Mouse (Mus musculus): ENCODE results near the gene Smdt1.
"Not testable (repeated sequence)": the region's sequence is repeated elsewhere in the genome, so short reads cannot be mapped to it uniquely, and the experiment has no call there.

Gene Smdt1

GRCm38 (mm10) chr15:82368851-82369250, 30.1 kb downstream of the Smdt1 start:
- no peak for DNase-seq (ENCODE audit: extremely low spot score, low spot score)

GRCm38 (mm10) chr15:82372446-82372845, 33.7 kb downstream of the Smdt1 start:
- DNase-seq (ENCODE audit: extremely low spot score, low spot score) = no peak

DNA sequence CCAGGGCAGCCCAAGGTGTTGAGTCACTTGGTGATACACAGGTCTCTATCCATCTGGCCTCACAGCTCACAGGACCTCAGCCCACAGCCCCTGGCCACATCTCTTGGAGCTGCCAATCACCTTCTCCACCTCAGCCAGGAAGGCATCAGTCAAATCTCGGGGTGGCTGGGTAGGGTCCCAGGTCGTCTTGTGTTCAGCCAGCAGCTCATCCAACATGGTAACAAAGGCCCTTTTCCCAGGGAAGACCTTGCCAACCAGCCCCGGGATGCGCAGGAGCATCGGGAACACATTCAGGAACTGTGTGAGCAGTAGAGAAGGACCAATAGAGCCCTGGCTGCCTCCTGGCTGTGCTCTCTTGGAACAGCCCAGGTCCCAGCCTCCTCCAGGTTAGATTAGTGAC, 34.2 kb downstream of the Smdt1 start:
- no peak for DNase-seq (ENCODE audit: extremely low spot score, low spot score)

DNA sequence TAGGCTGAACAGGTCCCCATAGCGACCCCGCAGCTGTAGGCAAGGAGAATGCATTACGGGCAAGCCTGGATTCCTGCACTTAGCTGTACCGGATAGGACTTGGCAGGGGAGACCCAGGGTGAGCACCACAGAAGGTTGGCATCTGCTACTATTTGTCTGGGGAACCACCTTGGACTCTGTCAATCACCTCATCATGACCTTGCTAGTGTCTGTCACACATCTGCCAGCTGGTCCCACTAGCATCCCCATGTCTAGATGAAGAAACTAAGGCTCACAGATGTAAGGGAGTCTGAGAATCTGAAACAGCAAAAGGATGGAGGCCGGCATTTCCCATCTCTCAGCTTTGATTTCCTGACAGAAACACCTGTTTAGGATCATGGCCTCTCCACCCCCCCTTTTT, 35.7 kb downstream of the Smdt1 start:
- no peak for DNase-seq (ENCODE audit: extremely low spot score, low spot score)

GRCm38 (mm10) chr15:82375855-82376254, 37.1 kb downstream of the Smdt1 start:
- no peak for DNase-seq (ENCODE audit: extremely low spot score, low spot score)

- no peak for DNase-seq (ENCODE audit: extremely low spot score, low spot score)
Measured at GRCm38 (mm10) chr15:82376393-82377138, 37.8 kb downstream of the Smdt1 start.

- no peak for DNase-seq (ENCODE audit: extremely low spot score, low spot score)
Measured at GRCm38 (mm10) chr15:82377701-82378100, 38.9 kb downstream of the Smdt1 start.

DNA sequence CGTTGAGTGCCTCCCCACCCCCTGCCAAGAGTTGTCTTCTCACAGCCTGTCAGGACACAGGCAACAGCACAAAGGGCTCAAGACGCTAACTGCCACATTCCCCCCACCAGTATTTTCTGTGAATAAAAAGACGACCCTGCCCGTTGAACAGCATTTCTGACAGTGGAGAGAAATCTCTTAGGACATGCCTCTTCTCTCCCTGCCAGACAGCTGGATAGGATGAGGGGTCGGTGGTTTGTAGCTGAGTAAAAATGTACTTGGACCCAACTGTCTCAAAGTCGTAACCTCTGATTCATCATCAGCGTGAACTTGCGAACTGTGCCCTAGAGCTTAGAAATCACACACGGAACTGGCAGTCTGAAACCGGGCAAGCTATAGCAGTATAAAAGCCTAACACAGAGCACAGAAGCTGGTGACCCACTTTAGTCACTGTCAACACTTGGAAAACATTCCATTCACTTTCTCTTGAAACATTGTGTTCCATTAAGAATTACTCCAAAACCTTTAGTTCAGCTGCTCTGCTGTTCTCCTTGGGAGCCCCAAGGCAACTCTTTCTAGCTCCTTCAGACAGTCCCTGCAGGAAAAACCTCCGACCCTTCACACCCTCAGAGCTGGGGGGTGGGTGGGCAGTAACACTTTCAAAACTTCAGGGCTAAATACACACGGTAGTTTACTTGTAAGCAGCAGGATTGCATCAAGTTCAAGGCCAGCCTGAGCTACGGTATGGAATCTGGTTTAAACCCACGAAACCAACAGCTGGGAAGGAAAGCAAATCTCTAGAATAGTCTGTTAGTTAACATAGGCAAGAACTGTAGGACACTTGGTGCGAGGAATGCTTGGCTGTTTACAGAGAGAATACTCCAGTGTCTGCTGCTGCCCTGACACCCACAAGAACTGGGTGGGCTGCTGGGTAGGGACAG, 39.8 kb downstream of the Smdt1 start:
- DNase-seq (ENCODE audit: extremely low spot score, low spot score) = no peak

- DNase-seq (ENCODE audit: extremely low spot score, low spot score) = no peak
Measured at GRCm38 (mm10) chr15:82379511-82379870, 40.7 kb downstream of the Smdt1 start.

- peak; percentile 69 for DNase-seq (ENCODE audit: extremely low spot score, low spot score)
Measured at GRCm38 (mm10) chr15:82379871-82380713, 41.3 kb downstream of the Smdt1 start, which contains the start of gene Cyp2d22. TSS of gene Cyp2d22 (minus strand) at chr15:82380260.

DNA sequence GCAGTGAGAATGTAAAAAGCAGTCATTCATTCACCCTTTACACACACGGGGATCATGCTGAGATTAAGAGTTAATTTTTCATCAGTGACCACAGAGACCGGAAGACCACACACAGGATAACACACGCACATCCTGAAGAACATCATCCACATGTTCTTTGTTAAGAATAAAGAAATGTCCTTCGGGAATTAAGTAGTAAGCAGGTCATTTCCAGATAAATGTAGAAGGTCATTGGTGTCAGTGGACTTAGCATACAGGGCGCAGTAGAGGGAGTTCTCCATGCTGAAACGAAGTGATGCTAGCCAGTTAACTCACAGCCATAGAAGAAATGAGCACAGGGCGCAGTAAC, 41.9 kb downstream of the Smdt1 start:
- DNase-seq (ENCODE audit: extremely low spot score, low spot score) = no peak

DNA sequence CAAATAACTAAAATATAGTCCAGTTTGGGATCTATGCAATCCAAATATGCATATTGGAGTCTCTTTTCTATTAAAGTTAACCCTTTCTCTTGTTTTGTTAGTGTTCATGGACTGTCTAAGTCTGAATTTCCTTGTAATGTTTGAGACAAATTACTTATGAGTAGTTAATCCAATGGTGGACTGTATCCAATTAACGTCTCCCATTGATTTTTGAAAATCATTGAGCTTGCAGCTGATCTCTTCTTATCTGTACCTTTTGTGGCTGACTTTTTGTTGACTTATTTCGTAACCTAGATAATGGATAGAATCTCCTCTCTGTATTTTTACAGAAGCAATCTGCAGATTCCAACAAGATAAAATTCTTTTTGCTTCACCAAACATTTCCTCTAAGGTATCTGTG, 43.7 kb downstream of the Smdt1 start:
- no peak for DNase-seq (ENCODE audit: extremely low spot score, low spot score)

DNA sequence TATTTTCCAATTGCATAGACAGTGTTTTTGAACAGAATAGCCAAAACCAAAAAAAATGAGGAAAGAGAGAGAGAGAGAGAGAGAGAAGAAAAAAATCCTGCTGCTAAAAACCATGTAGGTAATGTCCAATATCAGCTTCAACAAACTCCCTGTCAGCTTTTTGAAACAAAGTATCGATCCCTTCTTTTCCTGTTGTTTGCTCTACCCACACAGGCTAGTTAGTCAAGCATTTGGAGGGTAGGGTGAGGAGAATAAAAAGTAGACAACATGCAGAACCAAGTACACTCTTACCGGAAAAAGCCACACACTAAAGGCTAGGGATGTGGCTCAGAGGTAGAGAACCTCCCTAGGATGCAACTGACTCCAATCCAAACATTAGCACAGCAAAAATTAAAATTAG, 47.0 kb downstream of the Smdt1 start:
- no peak for DNase-seq (ENCODE audit: extremely low spot score, low spot score)

DNA sequence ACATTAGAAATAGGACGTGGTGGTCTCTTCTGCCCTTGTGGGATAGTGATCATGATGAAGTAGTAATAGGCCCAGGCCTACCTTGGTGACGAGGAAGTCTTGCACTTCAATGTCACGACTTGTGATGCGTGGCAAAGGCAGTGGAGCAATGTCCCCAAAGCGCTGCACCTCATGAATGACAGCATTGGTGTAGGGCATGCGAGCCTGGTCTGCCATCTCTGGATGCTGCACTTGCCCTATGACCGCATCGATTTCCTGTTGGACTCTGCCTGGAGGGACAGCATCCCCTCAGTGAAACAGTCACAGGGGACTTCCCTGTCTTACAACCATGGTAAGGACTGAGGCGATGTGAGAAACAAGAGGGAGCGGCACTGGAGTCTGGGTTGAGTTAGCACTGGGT, 51.2 kb downstream of the Smdt1 start:
- not testable (repeated sequence) for DNase-seq (ENCODE audit: extremely low spot score, low spot score)

DNA sequence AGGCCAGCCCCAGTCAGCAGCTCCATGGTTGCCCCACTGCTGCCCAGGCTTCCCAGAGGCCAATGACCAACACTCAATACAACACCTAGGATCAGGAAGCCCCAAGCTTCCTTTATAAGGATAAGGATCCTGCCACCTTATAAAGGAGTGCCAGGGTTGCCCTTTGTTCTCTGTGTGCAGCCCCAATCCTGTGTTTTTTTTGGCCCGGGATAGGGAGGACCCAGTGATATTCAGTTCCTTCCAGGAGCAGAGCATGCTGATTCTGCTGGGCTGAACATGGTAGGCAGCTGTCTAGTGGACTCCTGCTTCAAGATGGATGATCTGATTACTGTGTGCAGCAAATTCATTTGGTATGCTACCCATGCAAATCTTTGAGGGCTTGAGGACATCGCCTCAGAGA, 55.2 kb downstream of the Smdt1 start, which contains the start of gene Cyp2d11:
Gene Cyp2d11 (minus strand): TSS at position 101 of the 400 bp plus-strand sequence.
- not testable (repeated sequence) for DNase-seq (ENCODE audit: extremely low spot score, low spot score)

DNA sequence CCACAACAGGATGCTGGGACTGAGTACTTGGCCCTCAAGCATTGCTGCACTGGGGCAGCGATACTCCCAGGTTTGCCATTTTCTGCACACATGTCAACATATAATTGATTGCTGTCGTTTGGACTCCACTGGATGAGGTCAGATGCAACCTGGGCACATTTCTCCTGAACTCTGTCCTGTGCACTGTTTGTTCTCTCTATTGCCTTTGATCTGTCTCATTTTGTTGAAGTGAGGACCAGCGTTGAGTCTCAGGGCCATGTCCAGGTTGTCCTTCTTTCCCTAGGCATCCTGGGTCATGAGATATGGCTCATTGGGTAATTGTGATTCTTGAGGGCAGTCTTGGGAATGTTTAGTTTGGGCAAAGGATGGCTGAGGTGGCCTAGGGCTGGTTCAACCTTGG, 57.2 kb downstream of the Smdt1 start:
- not testable (repeated sequence) for DNase-seq (ENCODE audit: extremely low spot score, low spot score)
